Mouse (Mus musculus) limb, embryonic 10.5 days (tissue): ENCODE results near the gene Pla2g1b. TPM values are rescaled to one million over a fixed set of nuclear protein-coding genes. Genes with fewer than 3 reads are reported as not detected.

Source experiments
- DNase-seq: peaks from one replicate; pipeline ENCODE4 v3.0.0-alpha.2; 2017; ENCODE audit warnings: low spot score
- H3K27ac ChIP-seq: fragments of 300-500 bp; sonication (generic); 2 replicates; pipeline ENCODE4 v1.5.1; 2016; ENCODE audit warnings: mild to moderate bottlenecking
- H3K27me3 ChIP-seq: fragments of 300-500 bp; sonication (generic); 2 replicates; pipeline ENCODE4 v1.6.1; 2016; ENCODE audit warnings: low read depth, mild to moderate bottlenecking; ENCODE audit not compliant: poor library complexity, severe bottlenecking
- H3K36me3 ChIP-seq: fragments of 300-500 bp; sonication (generic); 2 replicates; pipeline ENCODE4 v1.6.1; 2016; ENCODE audit warnings: mild to moderate bottlenecking, moderate library complexity
- H3K4me1 ChIP-seq: fragments of 300-500 bp; sonication (generic); 2 replicates; pipeline ENCODE4 v1.6.1; 2016
- H3K4me3 ChIP-seq: fragments of 300-500 bp; sonication (generic); 2 replicates; pipeline ENCODE4 v1.5.1; 2016; ENCODE audit warnings: mild to moderate bottlenecking, moderate library complexity
- H3K9me3 ChIP-seq: fragments of 300-500 bp; sonication (generic); replicated peaks from 2 replicates; pipeline ENCODE4 v1.6.1; 2016; ENCODE audit warnings: mild to moderate bottlenecking
- WGBS: fragments of 180-500 bp; shearing (Covaris S2); methylation state at CpG from one replicate; pipeline ENCODE4 v1.1.7; 2016; 5-methylcytosine and 5-hydroxymethylcytosine counted together
- polyA plus RNA-seq: library from polyadenylated mRNA; unstranded; fragments of >200 nt; fragmentation: Nextera tagmentation; extraction: Ambion mirVana; gene quantifications from 2 replicates; pipeline ENCODE4 v1.2.1, GENCODE M21; 2016

Pla2g1b gene
- polyA plus RNA-seq, 1 experiment from 2014 or later = not detected

DNA sequence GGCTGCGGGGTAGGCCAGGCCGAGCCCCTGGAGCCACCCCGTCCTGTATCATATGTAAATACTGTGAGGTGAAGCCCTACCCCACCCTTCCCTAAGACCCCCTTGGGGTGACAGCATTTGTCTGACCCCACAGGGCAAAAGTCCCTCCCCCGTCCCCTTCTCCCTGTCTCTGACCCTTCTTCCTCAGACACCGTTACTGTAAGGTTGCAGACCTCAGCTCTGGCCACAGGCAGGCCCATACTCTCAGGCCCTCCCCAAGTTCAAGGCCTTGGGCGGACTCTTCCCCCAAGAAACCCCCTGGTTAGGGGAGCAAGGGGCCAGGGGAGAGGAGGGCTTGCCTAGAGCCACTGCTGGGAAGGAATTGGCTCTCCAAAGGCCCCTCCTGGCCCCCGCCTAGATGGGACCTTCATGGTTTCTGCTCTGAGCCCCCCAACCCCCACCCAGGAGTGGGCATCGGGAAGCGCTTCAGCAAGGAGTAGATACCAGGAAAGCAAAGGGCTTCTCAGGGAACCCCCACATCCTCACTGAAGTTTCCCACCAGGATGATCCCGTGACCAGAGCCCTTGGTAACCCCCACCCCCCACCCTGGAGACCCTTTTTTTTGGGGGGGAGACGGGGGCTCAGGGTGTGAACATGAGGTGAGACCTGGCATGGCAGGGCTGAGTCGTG is 11.5 kb upstream of the Pla2g1b start:
- Histone ChIP-seq H3K4me3 (no peak overlapping the region), H3K9me3 (no peaks in the 10 kb centered on the region), H3K36me3 (peaks cover 55% of the 10 kb centered on the region), H3K27ac (no peak overlapping the region), H3K27me3 (no peaks in the 10 kb centered on the region), H3K4me1 (0 out of 2 replicates have a peak, but pooled peaks cover 5% of the 10 kb centered on the region)
- WGBS = 85% methylated on average over 12 of the region's 12 CpGs
- DNase-seq = no peak

DNA sequence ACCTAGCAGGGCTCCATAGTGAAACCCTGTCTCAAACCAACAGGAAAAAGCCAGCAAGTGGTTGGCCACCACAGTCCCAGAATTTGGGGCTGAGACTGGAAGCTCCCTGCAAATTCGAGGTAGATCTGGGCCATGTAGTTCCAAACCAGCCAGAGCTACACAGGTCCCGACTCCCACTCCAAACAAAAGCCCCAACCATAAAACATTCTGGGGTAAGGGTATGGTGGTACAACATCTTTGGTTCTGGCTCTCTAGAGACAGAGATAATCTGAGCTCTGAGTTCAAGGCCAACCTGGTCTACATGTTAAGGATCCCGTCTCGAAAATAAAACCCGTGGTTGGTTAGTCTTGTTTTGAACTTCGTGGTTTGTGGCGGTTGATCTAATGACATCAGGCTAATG is 10.2 kb upstream of the Pla2g1b start:
- Histone ChIP-seq H3K4me1 (0 out of 2 replicates have a peak, but pooled peaks cover 5% of the 10 kb centered on the region), H3K9me3 (no peaks in the 10 kb centered on the region), H3K27me3 (no peaks in the 10 kb centered on the region), H3K27ac (no peak overlapping the region), H3K36me3 (peaks cover 42% of the 10 kb centered on the region), H3K4me3 (no peak overlapping the region)
- no peak for DNase-seq
- WGBS = 87% methylated on average over 7 of the region's 7 CpGs

DNA sequence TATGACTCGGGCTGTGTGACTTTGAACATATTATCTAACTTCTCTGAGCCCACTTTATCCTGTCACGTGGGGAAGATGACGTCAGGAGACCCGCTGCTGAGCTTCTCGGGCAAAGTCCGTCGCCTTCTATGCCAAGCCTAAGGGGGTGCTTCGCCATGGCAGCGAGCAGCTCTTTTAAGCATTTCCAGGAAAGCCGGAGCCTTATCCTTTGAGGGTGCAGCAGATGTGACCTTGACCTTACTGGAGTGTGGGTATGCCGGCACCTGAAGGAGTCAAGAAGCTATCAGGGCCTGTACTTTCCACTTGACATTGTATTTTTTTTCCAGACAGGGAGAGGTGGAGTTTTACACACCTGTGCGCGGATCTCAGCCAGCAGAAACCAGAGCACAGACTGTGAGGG is 7.1 kb upstream of the Pla2g1b start:
- Histone ChIP-seq H3K36me3 (peaks cover 11% of the 10 kb centered on the region), H3K9me3 (no peaks in the 10 kb centered on the region), H3K4me1 (0 out of 2 replicates have a peak, but pooled peaks cover 5% of the 10 kb centered on the region), H3K27ac (no peak overlapping the region), H3K4me3 (no peak overlapping the region), H3K27me3 (no peaks in the 10 kb centered on the region)
- DNase-seq = no peak
- WGBS = 67% methylated on average over 13 of the region's 13 CpGs

DNA sequence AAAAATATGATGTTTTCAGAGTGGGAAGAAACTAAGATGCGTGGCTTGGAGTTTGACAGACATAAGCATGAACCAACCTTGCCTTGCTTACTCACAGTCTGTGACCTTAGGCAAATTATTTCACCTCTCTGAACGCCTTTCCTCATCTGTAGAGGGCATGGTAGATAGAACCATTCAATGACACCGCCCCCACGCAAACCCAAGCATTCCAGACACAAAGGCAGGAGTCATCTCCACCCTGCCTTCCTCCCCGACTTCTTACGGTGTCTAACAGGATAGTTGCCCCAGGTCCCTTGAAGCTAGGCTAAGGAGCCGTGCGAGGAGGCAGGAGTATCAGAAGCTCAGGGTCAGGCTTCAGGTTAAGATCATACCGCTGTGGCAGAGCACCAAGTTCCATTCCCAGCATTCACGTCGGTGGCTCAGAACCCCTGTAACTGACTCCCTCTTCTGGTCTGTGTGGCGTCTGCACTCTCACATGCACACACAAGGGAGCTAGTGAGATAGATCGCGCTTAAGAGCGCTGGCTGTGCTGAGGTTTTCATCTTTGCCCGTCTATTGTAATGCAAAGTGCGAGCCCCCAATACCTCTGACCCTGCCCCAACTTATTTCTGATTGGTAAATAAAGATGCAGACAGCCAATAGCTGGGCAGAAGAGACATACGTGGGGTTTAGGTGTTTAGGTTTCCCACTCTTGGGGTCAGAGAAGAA is 1.5 kb upstream of the Pla2g1b start:
- H3K27me3 ChIP-seq = no peaks in the 10 kb centered on the region
- H3K4me1 ChIP-seq = no peaks in the 10 kb centered on the region
- no peaks in the 10 kb centered on the region for H3K36me3 ChIP-seq
- 82% methylated on average over 18 of the region's 18 CpGs for WGBS
- H3K27ac ChIP-seq = no peak overlapping the region
- H3K4me3 ChIP-seq = no peak overlapping the region
- H3K9me3 ChIP-seq = no peaks in the 10 kb centered on the region
- no peak for DNase-seq

DNA sequence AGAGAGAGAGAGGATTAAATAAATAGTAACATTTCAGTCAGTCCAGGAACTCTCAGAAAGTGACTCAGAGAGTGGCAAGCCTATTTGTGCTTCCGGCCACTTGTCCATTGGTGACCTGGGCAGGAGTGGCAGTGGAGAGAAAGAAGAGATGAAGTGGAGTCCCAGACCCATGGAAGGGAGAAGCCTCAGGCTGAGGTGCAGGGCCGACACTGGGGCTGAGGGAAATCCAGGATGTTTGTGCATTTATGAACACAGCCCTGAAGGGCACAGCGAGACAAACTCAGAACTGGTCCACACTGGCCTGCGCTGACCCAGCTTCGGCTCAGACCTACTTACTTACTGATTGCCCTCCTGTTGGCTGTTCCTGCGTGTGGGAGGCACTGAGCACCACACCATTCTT is 3.7 kb downstream of the Pla2g1b start:
- 0 out of 2 replicates have a peak, but pooled peaks cover 8% of the 10 kb centered on the region for H3K4me1 ChIP-seq
- WGBS = 65% methylated on average over 6 of the region's 6 CpGs
- DNase-seq = no peak
- no peaks in the 10 kb centered on the region for H3K36me3 ChIP-seq
- no peak overlapping the region for H3K27ac ChIP-seq
- no peak overlapping the region for H3K4me3 ChIP-seq
- H3K9me3 ChIP-seq = no peaks in the 10 kb centered on the region
- no peaks in the 10 kb centered on the region; the same call in 1 of the 2 replicates for H3K27me3 ChIP-seq

DNA sequence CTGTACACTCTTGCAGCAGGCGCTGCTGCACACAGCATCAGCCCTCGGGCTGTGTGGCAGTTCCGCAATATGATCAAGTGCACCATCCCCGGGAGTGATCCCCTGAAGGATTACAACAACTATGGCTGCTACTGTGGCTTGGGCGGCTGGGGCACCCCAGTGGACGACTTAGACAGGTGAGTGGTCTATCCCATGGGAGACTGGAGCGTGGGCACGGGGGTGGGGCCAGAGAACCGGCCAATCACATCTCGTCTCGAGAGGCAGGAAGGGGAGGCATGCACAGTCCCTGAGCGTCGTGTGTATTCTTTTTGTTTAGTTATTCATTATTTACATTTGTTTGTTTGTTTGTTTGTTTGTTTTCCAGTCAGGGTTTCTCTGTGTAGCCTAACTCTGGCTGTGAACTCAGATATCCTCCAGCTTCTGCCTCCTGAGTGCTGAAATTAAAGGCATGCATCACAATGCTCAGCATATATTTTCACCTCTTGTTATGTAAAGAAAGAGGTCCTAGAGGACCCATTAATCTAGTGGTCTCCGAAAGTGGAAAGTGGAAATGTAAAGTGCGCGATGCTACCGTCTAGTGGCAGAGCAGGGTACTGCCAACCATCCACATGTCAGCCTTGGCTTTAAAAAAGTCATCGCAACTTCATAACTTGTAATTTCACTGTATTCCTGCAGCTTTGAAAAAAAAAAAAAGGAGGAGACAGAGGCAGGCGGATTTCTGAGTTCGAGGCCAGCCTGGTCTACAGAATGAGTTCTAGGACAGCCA is 4.9 kb downstream of the Pla2g1b start:
- H3K27me3 ChIP-seq = no peaks in the 10 kb centered on the region; the same call in 1 of the 2 replicates
- 43% methylated on average over 20 of the region's 20 CpGs for WGBS
- no peak overlapping the region for H3K27ac ChIP-seq
- H3K36me3 ChIP-seq = no peaks in the 10 kb centered on the region
- no peak overlapping the region for H3K4me3 ChIP-seq
- peak; percentile 63 for DNase-seq
- peaks cover 17% of the 10 kb centered on the region for H3K4me1 ChIP-seq
- no peaks in the 10 kb centered on the region for H3K9me3 ChIP-seq

DNA sequence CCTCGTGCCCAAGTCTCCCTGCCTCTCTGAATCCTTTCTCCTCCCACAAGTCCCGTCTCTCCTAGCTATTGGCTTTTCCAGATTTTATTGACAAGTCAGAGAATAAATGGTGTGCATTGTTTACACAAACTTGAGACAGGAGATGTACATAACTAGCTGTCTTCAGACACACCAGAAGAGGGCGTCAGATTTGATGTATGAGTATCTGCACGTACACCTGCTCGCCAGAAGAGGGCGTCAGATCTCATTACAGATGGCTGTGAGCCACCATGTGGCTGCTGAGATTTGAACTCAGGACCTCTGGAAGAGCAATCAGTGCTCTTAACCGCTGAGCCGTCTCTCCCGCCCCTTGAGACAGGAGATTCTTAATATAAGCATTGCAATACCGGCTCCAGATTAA is 7.1 kb downstream of the Pla2g1b start:
- peaks cover 3% of the 10 kb centered on the region for H3K36me3 ChIP-seq
- 79% methylated on average over 10 of the region's 10 CpGs for WGBS
- H3K27me3 ChIP-seq = no peaks in the 10 kb centered on the region; the same call in 1 of the 2 replicates
- H3K4me3 ChIP-seq = no peak overlapping the region
- H3K27ac ChIP-seq = no peak overlapping the region
- DNase-seq = no peak
- peaks cover 22% of the 10 kb centered on the region for H3K4me1 ChIP-seq
- H3K9me3 ChIP-seq = no peaks in the 10 kb centered on the region

DNA sequence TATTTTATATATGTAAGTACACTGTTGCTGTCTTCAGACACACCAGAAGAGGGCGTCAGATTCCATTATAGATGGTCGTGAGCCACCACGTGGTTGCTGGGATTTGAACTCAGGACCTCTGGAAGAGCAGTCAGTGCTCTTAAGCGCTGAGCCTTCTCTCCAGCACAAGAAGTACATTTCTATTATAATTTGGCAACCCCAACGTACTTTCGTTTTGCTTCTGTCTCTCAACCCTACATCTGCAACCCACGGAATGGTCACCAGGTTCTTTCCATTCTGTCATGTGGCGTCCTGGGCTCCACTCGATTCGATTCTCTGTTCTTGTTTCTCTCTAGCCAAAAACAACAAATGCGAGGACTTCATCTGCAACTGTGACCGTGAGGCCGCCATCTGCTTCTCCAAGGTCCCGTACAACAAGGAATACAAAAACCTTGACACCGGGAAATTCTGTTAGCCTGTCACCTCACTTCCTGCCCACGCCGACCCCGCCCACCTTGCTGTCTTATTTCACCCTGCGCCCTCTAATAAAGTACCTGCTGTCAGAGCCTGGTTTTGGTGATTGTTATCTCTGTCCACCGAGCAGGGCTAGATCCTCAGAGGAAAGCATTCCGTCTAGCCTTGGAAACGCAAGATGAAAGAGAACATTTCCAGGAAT is 8.2 kb downstream of the Pla2g1b start:
- WGBS = 76% methylated on average over 22 of the region's 22 CpGs
- H3K27me3 ChIP-seq = peaks cover 2% of the 10 kb centered on the region
- DNase-seq = no peak

DNA sequence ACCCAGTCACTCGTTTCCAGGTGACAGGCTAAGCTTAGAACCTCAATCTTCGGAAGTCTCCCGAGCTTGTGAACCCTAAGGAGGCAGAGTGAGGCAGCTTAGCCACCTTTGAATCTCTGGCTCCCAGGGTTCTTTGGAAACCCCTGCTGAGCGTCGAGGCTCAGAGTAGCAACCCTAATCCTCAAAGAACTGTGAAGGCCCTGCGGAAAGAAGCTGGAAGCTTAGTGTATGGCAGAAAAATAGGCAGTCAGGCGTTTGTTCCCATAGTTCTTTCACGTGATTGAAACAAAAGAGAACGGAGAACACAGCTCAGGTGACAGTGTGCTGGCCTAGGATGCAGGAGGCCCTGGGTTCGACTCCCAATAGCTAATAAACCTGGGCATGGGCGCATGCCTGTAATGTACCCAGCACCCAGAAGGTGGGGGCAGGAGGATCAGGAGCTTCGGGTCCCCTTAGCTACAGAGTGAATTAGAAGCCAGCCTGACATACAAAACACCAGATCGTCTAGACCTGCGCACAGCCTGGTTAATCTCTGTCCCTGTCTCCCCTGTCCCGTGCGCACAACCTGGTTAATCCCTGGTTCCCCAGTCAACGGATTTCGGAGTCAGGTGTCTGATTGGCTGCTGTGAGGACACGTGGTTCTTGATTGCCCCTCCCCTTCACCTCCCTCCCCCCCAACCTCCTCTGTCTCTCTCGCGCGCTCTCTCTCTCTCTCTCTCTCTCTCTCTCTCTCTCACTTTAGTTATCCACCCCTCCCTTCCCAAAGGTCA is 9.5 kb downstream of the Pla2g1b start:
- DNase-seq = peak; percentile 74
- Histone ChIP-seq H3K27ac (peak overlapping the region; percentile 83), H3K4me1 (peaks cover 22% of the 10 kb centered on the region), H3K4me3 (peak overlapping the region; percentile 50), H3K27me3 (peaks cover 14% of the 10 kb centered on the region), H3K9me3 (no peaks in the 10 kb centered on the region), H3K36me3 (peaks cover 9% of the 10 kb centered on the region)
- WGBS = 17% methylated on average over 22 of the region's 22 CpGs

More for the DNA sequence above, 8.2 kb downstream of the Pla2g1b start:
- Histone ChIP-seq H3K27ac (no peak overlapping the region), H3K4me3 (no peak overlapping the region), H3K9me3 (no peaks in the 10 kb centered on the region), H3K36me3 (peaks cover 4% of the 10 kb centered on the region), H3K4me1 (peaks cover 22% of the 10 kb centered on the region)

DNA sequence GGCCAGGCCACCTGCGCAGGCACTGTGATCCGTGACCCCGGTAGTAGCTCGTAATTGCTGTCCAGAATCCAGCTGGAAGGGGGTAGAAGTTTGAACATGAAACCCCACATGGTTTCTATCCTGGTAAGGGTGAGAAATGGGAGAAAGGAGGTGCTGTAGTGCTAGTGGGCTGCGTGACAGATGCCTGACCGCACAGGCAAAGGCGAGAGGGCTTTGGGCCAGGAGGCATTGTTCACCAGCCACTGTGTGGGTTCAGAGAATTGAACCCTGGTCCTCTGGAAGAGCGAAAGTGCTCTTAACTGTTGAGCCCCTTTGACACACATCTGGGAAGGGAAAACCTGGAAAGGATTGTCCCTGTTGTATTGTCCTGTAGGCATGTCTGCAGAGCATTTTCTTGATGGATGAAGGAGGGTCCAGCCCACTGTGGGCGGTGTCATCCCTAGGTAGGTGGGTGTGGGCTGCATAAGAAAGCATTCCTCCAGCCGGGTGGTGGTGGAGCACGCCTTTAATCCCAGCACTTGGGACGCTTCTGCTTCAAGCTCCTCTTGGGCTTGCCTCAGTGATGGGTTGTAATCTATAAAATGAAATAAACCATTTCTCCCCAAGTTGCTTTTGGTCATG is 10.2 kb downstream of the Pla2g1b start:
- Histone ChIP-seq H3K27ac (peak overlapping the region; percentile 83), H3K36me3 (peaks cover 9% of the 10 kb centered on the region), H3K4me1 (peaks cover 19% of the 10 kb centered on the region), H3K4me3 (peak overlapping the region; percentile 50), H3K27me3 (peaks cover 21% of the 10 kb centered on the region), H3K9me3 (no peaks in the 10 kb centered on the region)
- DNase-seq = no peak
- WGBS = 34% methylated on average over 12 of the region's 12 CpGs

DNA sequence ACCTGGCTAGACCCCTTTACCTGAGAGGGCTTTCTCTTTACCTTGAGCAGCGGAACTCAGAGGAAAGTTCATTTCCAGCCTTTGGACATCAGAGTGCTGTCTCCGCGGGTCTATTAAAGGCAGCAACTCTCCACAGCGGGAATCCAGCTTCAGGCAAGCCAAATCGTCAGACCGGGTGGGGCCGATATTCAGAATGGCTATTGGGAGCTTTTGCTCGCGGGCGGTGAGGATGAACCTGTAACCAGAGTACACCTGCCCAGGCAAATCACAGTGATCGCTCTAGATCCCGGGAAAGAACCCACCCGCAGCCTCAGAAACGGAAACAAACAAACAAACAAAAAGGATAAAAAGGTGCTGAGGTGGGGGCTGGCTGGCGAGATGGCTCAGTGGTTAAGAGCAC is 13.5 kb downstream of the Pla2g1b start:
- no peak for DNase-seq
- Histone ChIP-seq H3K9me3 (no peaks in the 10 kb centered on the region), H3K27ac (no peak overlapping the region), H3K4me3 (no peak overlapping the region), H3K36me3 (peaks cover 9% of the 10 kb centered on the region), H3K27me3 (peaks cover 45% of the 10 kb centered on the region), H3K4me1 (peaks cover 31% of the 10 kb centered on the region)
- WGBS = 36% methylated on average over 15 of the region's 15 CpGs

DNA sequence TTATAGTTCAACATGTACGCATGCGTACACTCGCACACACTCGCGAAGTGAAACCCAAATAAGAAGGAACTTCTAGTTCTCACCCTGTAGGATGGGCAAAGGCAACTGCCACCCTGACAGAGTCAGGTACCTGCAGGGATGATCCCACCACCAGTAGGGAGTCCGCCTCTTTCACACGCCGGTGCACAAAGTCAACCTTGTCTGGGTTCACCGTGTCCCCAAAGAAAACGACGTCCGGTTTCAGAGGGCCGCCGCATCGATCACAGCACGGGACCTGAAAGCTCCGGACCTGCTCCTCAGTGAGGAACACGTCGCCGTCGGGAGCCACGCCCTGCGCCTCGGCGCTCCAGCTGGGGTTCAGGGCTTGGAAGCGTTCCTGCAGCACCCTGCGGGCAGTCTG is 14.0 kb downstream of the Pla2g1b start:
- Histone ChIP-seq H3K9me3 (no peaks in the 10 kb centered on the region), H3K27ac (no peak overlapping the region), H3K4me1 (peaks cover 36% of the 10 kb centered on the region), H3K36me3 (peaks cover 9% of the 10 kb centered on the region), H3K27me3 (peaks cover 45% of the 10 kb centered on the region), H3K4me3 (peak overlapping the region; percentile 34)
- no peak for DNase-seq
- WGBS = 19% methylated on average over 27 of the region's 27 CpGs
